Comparison of ENCODE assay signal across 8 mouse cellular contexts in the genomic region with DNA sequence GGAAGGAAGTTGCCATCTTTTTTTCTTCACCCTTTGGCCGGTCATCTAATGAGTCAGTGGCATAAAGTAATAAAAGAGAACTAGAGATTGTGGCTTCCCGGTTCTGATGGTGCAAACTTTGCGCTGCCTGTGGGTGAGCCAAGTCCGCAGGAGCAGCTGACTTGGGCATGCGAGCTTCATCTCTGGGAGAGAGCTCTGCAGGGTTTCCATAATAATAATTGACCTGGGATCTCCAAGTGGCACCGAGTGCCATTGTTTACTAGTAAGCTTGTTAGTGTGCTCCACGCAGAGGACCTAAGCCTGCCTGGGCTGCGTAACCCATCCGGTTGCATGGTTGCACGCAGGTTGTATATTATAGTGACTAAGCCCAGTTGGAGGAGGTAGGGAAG. TPM values are rescaled to one million over a fixed set of nuclear protein-coding genes. Genes with fewer than 3 reads are reported as not detected.
DNase-seq lines count a peak whose midpoint lies in the region; ATAC-seq and TF ChIP-seq lines count a peak whose summit lies in the region.

No protein-coding gene starts in this region.

- 18% methylated on average over 10 of the region's 10 CpGs for WGBS in kidney, embryonic 15.5 days
- WGBS in intestine, embryonic 14.5 days: 18% methylated on average over 10 of the region's 10 CpGs

- TF ChIP-seq CTCF in cortical plate, adult 2 months (IDR thresholded peaks at IDR 0.05; ENCODE audit: extremely low read depth, insufficient read depth, low read length): no peak

- H3K9ac ChIP-seq in kidney, embryonic 15.5 days: peak overlapping the region; percentile 47; the same call in 1 of the 2 replicates
- peak overlapping the region; percentile 41; the same call in 1 of the 2 replicates for H3K9ac ChIP-seq in intestine, embryonic 14.5 days (ENCODE audit: low read length)

- H3K36me3 ChIP-seq in kidney, embryonic 15.5 days: no peaks in the 10 kb centered on the region
- no peaks in the 10 kb centered on the region for H3K36me3 ChIP-seq in intestine, embryonic 14.5 days (ENCODE audit: control insufficient read depth, insufficient read depth, low read length)

- H3K9me3 ChIP-seq in kidney, embryonic 15.5 days (replicated peaks): no peaks in the 10 kb centered on the region
- H3K9me3 ChIP-seq in intestine, embryonic 14.5 days (ENCODE audit: control insufficient read depth, low read length): no peaks in the 10 kb centered on the region

- ATAC-seq in kidney, embryonic 15.5 days (replicated peaks; ENCODE audit: low FRiP score): peak; percentile 40
- peak; percentile 56 for ATAC-seq in intestine, embryonic 14.5 days (replicated peaks; ENCODE audit: low FRiP score, low TSS enrichment, low read depth)
- peak; percentile 23; the same call in 1 of the 2 replicates for ATAC-seq in monocyte, adult 5-6 weeks (replicated peaks; ENCODE audit: insufficient number of reproducible peaks, low FRiP score, low TSS enrichment, poor library complexity, severe bottlenecking)

- no peak for DNase-seq in kidney, postnatal 25 days
- DNase-seq in intestine, embryonic 14.5 days (ENCODE audit: low spot score): no peak
- no peak for DNase-seq in urinary bladder, postnatal 14 days (ENCODE audit: low spot score)
- no peak for DNase-seq in spleen, postnatal 14 days (ENCODE audit: low spot score in 2 of 2)
- no peak for DNase-seq in right cerebral cortex, postnatal 4 days

- peaks cover 13% of the 10 kb centered on the region for H3K27me3 ChIP-seq in kidney, embryonic 15.5 days
- no peaks in the 10 kb centered on the region for H3K27me3 ChIP-seq in intestine, embryonic 14.5 days (replicated peaks; ENCODE audit: control insufficient read depth, insufficient read depth, low read length)

- H3K4me1 ChIP-seq in kidney, embryonic 15.5 days: peaks cover 41% of the 10 kb centered on the region
- H3K4me1 ChIP-seq in cortical plate, adult 2 months (ENCODE audit: control insufficient read depth, insufficient read depth, low read length): peaks cover 12% of the 10 kb centered on the region
- peaks cover 23% of the 10 kb centered on the region for H3K4me1 ChIP-seq in intestine, embryonic 14.5 days (replicated peaks; ENCODE audit: control insufficient read depth, insufficient read depth, low read length)

- H3K4me2 ChIP-seq in kidney, embryonic 15.5 days: peak overlapping the region; percentile 70
- peak overlapping the region; percentile 83 for H3K4me2 ChIP-seq in intestine, embryonic 14.5 days (ENCODE audit: low read length)

- no peak for TF ChIP-seq POLR2A in cortical plate, adult 2 months (IDR thresholded peaks at IDR 0.05; ENCODE audit: extremely low read depth, insufficient read depth, low read length)

- peak overlapping the region; percentile 32 for H3K27ac ChIP-seq in kidney, embryonic 15.5 days
- H3K27ac ChIP-seq in cortical plate, adult 2 months (ENCODE audit: insufficient read depth, low read length): no peak overlapping the region
- H3K27ac ChIP-seq in intestine, embryonic 14.5 days (ENCODE audit: low read depth): peak overlapping the region; percentile 39; the same call in 1 of the 2 replicates

- peak overlapping the region; percentile 96 for H3K4me3 ChIP-seq in kidney, embryonic 15.5 days (replicated peaks)
- H3K4me3 ChIP-seq in cortical plate, adult 2 months (ENCODE audit: insufficient read depth, low read length): peak overlapping the region; percentile 63
- peak overlapping the region; percentile 74 for H3K4me3 ChIP-seq in intestine, embryonic 14.5 days (ENCODE audit: low read depth, low read length)

RNA-seq across cellular contexts. Expression of a gene that starts 0.5 kb away (rescaled TPM):
- polyA plus RNA-seq in kidney, embryonic 15.5 days (2015; fragmentation: Nextera tagmentation; extraction: Ambion mirVana): 18.3 and 23.3 TPM in 2 replicates
- 15.9 and 17.1 TPM in 2 replicates for polyA plus RNA-seq in cortical plate, adult 2 months (2012; rRNA removed)
- polyA plus RNA-seq in intestine, embryonic 14.5 days (2014; fragmentation: Nextera tagmentation; extraction: Ambion mirVana): 17.5 and 20.0 TPM in 2 replicates
- 48.5 to 64.0 TPM (median 63.6 TPM) in 3 replicates for total RNA-seq in monocyte, adult 5-6 weeks (2017)

RNA-seq across cellular contexts. Expression of a gene that starts 3.6 kb away (rescaled TPM):
- 0.66 and 0.80 TPM in 2 replicates for polyA plus RNA-seq in kidney, embryonic 15.5 days (2015; fragmentation: Nextera tagmentation; extraction: Ambion mirVana)
- polyA plus RNA-seq in cortical plate, adult 2 months (2012; rRNA removed): 0.19 and 0.25 TPM in 2 replicates
- 1.8 and 2.5 TPM in 2 replicates for polyA plus RNA-seq in intestine, embryonic 14.5 days (2014; fragmentation: Nextera tagmentation; extraction: Ambion mirVana)
- 0.19 TPM in 1 of 3 replicates, not detected in the others for total RNA-seq in monocyte, adult 5-6 weeks (2017)

RNA-seq across cellular contexts. Expression of a gene that starts 51.6 kb away (rescaled TPM):
- polyA plus RNA-seq in kidney, embryonic 15.5 days (2015; fragmentation: Nextera tagmentation; extraction: Ambion mirVana): 18.1 and 18.8 TPM in 2 replicates
- 0.02 TPM in 1 of 2 replicates, not detected in the other for polyA plus RNA-seq in cortical plate, adult 2 months (2012; rRNA removed)
- 1.8 and 2.1 TPM in 2 replicates for polyA plus RNA-seq in intestine, embryonic 14.5 days (2014; fragmentation: Nextera tagmentation; extraction: Ambion mirVana)
- total RNA-seq in monocyte, adult 5-6 weeks (2017): not detected in 3 replicates
